Comparison of ENCODE assay signal across 17 mouse cellular contexts in genomic region chr9:83316818-83317162, GRCm38 (mm10).
DNase-seq lines count a peak whose midpoint lies in the region; ATAC-seq and TF ChIP-seq lines count a peak whose summit lies in the region.
"Had no signal": no experiment of that assay in that cellular context is flagged by ENCODE, and none has a peak within 500 bp of the region (broad histone marks: within the 10 kb centered on the region; RNA-seq: fewer than 3 reads in every experiment).

No protein-coding gene starts in this region.

- no peak overlapping the region for H3K4me2 ChIP-seq in forebrain, embryonic 13.5 days
- H3K4me2 ChIP-seq in forebrain, embryonic 12.5 days = no peak overlapping the region
- peak overlapping the region; percentile 40; the same call in 1 of the 2 replicates for H3K4me2 ChIP-seq in forebrain, postnatal 0 days (ENCODE audit: low read depth)
- H3K4me2 ChIP-seq in myocyte (ENCODE audit: low read depth) = peak overlapping the region; percentile 55
- H3K4me2 ChIP-seq: neural tube, embryonic 15.5 days had no signal

- TF ChIP-seq CTCF in layer of hippocampus, adult 2 months (conservative IDR thresholded peaks at IDR 0.05) = no peak
- TF ChIP-seq CTCF in forebrain, postnatal 0 days (IDR thresholded peaks at IDR 0.05; ENCODE audit: low read depth) = no peak

- H3K79me2 ChIP-seq in myocyte (ENCODE audit: control insufficient read depth, insufficient read depth) = no peaks in the 10 kb centered on the region

- 0 out of 2 replicates have a peak, but pooled peaks have one; percentile 26 for ATAC-seq in forebrain, embryonic 13.5 days
- ATAC-seq in forebrain, embryonic 12.5 days (ENCODE audit: low FRiP score) = no peak
- peak; percentile 44 for ATAC-seq in forebrain, postnatal 0 days
- ATAC-seq: inflammation-experienced regulatory T-cells, adult 6 months; lung, postnatal 0 days had no signal

- no peak overlapping the region for H3K9ac ChIP-seq in forebrain, embryonic 13.5 days
- H3K9ac ChIP-seq in forebrain, embryonic 12.5 days = no peak overlapping the region
- H3K9ac ChIP-seq in forebrain, postnatal 0 days = peak overlapping the region; percentile 33; the same call in 1 of the 2 replicates
- H3K9ac ChIP-seq: neural tube, embryonic 15.5 days had no signal

- TF ChIP-seq POLR2A in myocyte (IDR thresholded peaks at IDR 0.05; ENCODE audit: insufficient read length, low read depth) = no peak

- H3K4me3 ChIP-seq in forebrain, embryonic 13.5 days = no peak overlapping the region
- no peak overlapping the region for H3K4me3 ChIP-seq in forebrain, embryonic 12.5 days (replicated peaks)
- H3K4me3 ChIP-seq in layer of hippocampus, adult 2 months = peak overlapping the region; percentile 61
- H3K4me3 ChIP-seq in forebrain, postnatal 0 days (ENCODE audit: low read depth, low read length) = peak overlapping the region; percentile 15
- no peak overlapping the region for H3K4me3 ChIP-seq in myocyte
- H3K4me3 ChIP-seq: heart, adult 2 months; neural tube, embryonic 15.5 days had no signal

- no peak overlapping the region for H3ac ChIP-seq in myocyte (ENCODE audit: control insufficient read depth, insufficient read length)

- no peaks in the 10 kb centered on the region for H3K27me3 ChIP-seq in forebrain, embryonic 13.5 days
- no peaks in the 10 kb centered on the region for H3K27me3 ChIP-seq in forebrain, embryonic 12.5 days
- H3K27me3 ChIP-seq in forebrain, postnatal 0 days (ENCODE audit: insufficient read depth, low read length) = no peaks in the 10 kb centered on the region
- H3K27me3 ChIP-seq in myocyte (ENCODE audit: control insufficient read depth, insufficient read depth, insufficient read length) = no peaks in the 10 kb centered on the region
- H3K27me3 ChIP-seq: neural tube, embryonic 15.5 days had no signal

- intact Hi-C loops in left cerebral cortex, postnatal 4 days (cut with DNase I) = no loop called here

- H3K4me1 ChIP-seq in forebrain, embryonic 13.5 days = peaks cover 20% of the 10 kb centered on the region
- no peaks in the 10 kb centered on the region for H3K4me1 ChIP-seq in forebrain, embryonic 12.5 days
- 0 out of 2 replicates have a peak, but pooled peaks cover 8% of the 10 kb centered on the region for H3K4me1 ChIP-seq in forebrain, postnatal 0 days (ENCODE audit: insufficient read depth)

- H3K9me3 ChIP-seq in forebrain, embryonic 13.5 days (replicated peaks) = no peaks in the 10 kb centered on the region
- H3K9me3 ChIP-seq in forebrain, embryonic 12.5 days = no peaks in the 10 kb centered on the region
- no peaks in the 10 kb centered on the region for H3K9me3 ChIP-seq in forebrain, postnatal 0 days (ENCODE audit: low read length)
- H3K9me3 ChIP-seq: neural tube, embryonic 15.5 days had no signal

- H3K27ac ChIP-seq in forebrain, embryonic 13.5 days = no peak overlapping the region; the same call in 1 of the 2 replicates
- H3K27ac ChIP-seq in forebrain, embryonic 12.5 days = no peak overlapping the region
- peak overlapping the region; percentile 96 for H3K27ac ChIP-seq in layer of hippocampus, adult 2 months
- H3K27ac ChIP-seq in forebrain, postnatal 0 days (ENCODE audit: low read depth, low read length) = peak overlapping the region; percentile 80
- H3K27ac ChIP-seq: heart, adult 2 months; macrophage; neural tube, embryonic 15.5 days had no signal

- WGBS in forebrain, embryonic 13.5 days = 76% methylated on average over 2 of the region's 2 CpGs
- WGBS in forebrain, embryonic 12.5 days = 72% methylated on average over 2 of the region's 2 CpGs
- WGBS in forebrain, postnatal 0 days = 34% methylated on average over 2 of the region's 2 CpGs

- H3K36me3 ChIP-seq in forebrain, embryonic 13.5 days (ENCODE audit: poor library complexity, severe bottlenecking) = no peaks in the 10 kb centered on the region
- H3K36me3 ChIP-seq in forebrain, embryonic 12.5 days (replicated peaks) = no peaks in the 10 kb centered on the region
- no peaks in the 10 kb centered on the region for H3K36me3 ChIP-seq in forebrain, postnatal 0 days (ENCODE audit: insufficient read depth)
- H3K36me3 ChIP-seq in myocyte (ENCODE audit: control insufficient read depth, insufficient read depth) = no peaks in the 10 kb centered on the region
- H3K36me3 ChIP-seq: neural tube, embryonic 15.5 days had no signal

- no peak for DNase-seq in layer of hippocampus, adult 2 months (ENCODE audit: low spot score in 2 of 2)
- DNase-seq in layer of hippocampus, adult 9-10 months (ENCODE audit: low spot score) = no peak
- DNase-seq in forebrain, postnatal 0 days = no peak
- DNase-seq in left cerebral cortex, postnatal 4 days = no peak
- DNase-seq: gastrocnemius, postnatal 36 days; heart, adult 2 months; kidney, adult 18-20 months; kidney, postnatal 4 days; thymus, adult 18-20 months; thymus, postnatal 36 days had no signal

TF ChIP-seq in myocyte, 11 proteins besides CTCF, POLR2A, EP300 and RAD21:
- no peak for TF ChIP-seq TCF12 (IDR thresholded peaks at IDR 0.05; ENCODE audit: insufficient read depth, poor library complexity, severe bottlenecking)
- no peak for TF ChIP-seq USF1 (IDR thresholded peaks at IDR 0.05; ENCODE audit: low read depth)
- TF ChIP-seq TCF3 (IDR thresholded peaks at IDR 0.05; ENCODE audit: insufficient read length, low read depth) = no peak
- no peak for TF ChIP-seq E2F4 (IDR thresholded peaks at IDR 0.05; ENCODE audit: insufficient read depth)
- TF ChIP-seq MAX (IDR thresholded peaks at IDR 0.05; ENCODE audit: low read depth) = no peak
- no peak for TF ChIP-seq MYOG (IDR thresholded peaks at IDR 0.05; ENCODE audit: control insufficient read depth in 1 of 3, insufficient read depth in 1 of 3, insufficient read length in 2 of 3, low read depth in 2 of 3)
- no peak for TF ChIP-seq MYOD1 (IDR thresholded peaks at IDR 0.05; ENCODE audit: control insufficient read depth in 1 of 3, insufficient read length in 2 of 3, low read depth in 2 of 3)
- no peak for TF ChIP-seq CEBPB (IDR thresholded peaks at IDR 0.05; ENCODE audit: insufficient read depth, poor library complexity, severe bottlenecking)
- no peak for TF ChIP-seq REST (IDR thresholded peaks at IDR 0.05; ENCODE audit: insufficient read depth, insufficient read length)
- TF ChIP-seq SRF (IDR thresholded peaks at IDR 0.05; ENCODE audit: control insufficient read depth, insufficient read length, low read depth) = no peak
- no peak for TF ChIP-seq POLR2AphosphoS2 (IDR thresholded peaks at IDR 0.05; ENCODE audit: insufficient read length, low read depth)
TF ChIP-seq in myocyte: peak in this region for 0.

Comparison
In these comparisons a context has a peak if more than half of its experiments do, and no peak if none do; other contexts are left out.
1. H3K27ac ChIP-seq: peak in layer of hippocampus, adult 2 months (single experiment) and forebrain, postnatal 0 days (single experiment); none in forebrain, embryonic 13.5 days (single experiment) and forebrain, embryonic 12.5 days (single experiment).
2. H3K4me2 ChIP-seq: peak in forebrain, postnatal 0 days (single experiment) and myocyte (single experiment); none in forebrain, embryonic 13.5 days (single experiment) and forebrain, embryonic 12.5 days (single experiment).
3. H3K4me3 ChIP-seq: peak in layer of hippocampus, adult 2 months (single experiment) and forebrain, postnatal 0 days (single experiment); none in forebrain, embryonic 13.5 days (single experiment), forebrain, embryonic 12.5 days (single experiment) and myocyte (single experiment).